Mouse (Mus musculus) heart, postnatal 4 days (tissue): Measurements from ENCODE around the gene Copb2. TPM values are rescaled to one million over a fixed set of nuclear protein-coding genes. Genes with fewer than 3 reads are reported as not detected.

ENCODE experiments used
- DNase-seq: peaks from one replicate; pipeline ENCODE4 v3.0.0; 2021
- total RNA-seq, 2 experiments: library from RNA; stranded (reverse); gene quantifications; 2 replicates each; pipeline ENCODE4 v1.2.3; 2021

Gene Copb2
- total RNA-seq: 100 to 1,000 TPM; 126 to 128 TPM

DNA sequence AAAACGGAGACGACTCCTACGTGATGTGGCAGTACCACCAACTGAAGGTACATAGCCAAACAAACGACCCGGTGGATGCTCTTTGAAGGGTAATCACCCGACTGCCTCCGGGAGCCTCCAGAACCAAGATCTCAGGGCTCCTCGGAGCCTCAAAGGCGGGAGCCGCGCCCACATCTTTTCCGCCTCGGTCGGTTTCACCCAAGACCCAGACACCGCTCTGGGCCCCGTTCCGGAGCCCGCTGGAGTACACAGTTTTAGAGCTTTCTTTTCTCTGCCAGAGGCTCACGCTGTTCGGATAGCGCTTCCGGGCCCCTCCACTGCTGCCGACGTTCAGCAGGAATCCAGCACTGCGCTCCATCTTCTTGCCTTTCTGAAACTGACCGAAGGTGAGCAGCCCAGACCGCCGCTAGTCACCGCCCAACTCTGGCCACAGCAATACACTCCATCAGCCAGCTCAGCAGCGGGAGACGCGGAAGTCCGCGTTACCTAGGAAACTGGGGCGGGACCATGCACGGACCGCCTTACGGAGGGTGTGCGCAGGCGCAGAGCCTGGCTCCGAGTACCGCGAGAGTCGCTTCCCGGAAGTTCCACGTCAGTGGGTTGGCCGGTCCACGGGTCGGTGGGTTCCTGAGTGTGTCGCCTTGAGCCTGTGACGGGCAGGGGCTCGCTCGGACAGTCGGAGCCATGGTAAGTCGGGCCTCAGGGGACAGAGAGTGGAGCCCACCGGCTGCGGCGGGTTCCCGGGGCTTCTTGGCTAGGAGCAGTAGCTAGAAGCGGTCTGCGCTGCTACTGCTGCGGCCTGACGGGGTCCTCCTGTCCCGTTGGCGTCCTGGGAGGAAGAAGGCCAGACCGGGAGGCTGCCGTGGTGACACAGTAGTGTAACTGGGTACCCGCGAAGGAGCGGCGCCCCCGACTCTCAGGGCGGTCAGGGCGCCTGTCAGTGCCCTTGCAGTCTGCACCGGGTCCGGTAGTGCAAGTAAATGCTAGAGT is at the start of gene Copb2:
Gene Copb2, plus strand, starts transcription at position 585 of the 990 bp plus-strand sequence.
- peak; percentile 99 for DNase-seq

DNA sequence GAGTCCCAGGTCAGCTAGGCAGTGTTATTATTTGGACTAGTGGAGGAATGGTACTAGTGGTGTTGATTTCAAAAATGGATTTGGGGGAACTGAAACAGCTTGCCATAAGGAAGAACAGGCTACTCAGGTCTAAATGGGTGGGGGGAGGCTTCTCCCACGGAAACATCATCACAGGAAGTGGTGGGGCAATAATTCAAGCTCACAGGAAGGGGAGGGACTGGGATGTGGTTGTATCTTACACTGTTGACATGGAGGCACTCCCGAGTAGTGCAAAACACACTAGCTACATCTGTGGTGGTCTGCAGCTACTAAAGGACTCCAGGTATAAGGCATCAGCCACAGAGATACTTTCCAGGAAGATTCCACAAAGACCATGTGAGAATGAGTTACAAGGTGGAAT is 39.6 kb upstream of the Copb2 start:
- no peak for DNase-seq

- DNase-seq: peak; percentile 51
Measured at GRCm38 (mm10) chr9:98524786-98525542, 38.6 kb upstream of the Copb2 start.

- DNase-seq: no peak
Measured at GRCm38 (mm10) chr9:98525543-98525924, 38.0 kb upstream of the Copb2 start.

DNA sequence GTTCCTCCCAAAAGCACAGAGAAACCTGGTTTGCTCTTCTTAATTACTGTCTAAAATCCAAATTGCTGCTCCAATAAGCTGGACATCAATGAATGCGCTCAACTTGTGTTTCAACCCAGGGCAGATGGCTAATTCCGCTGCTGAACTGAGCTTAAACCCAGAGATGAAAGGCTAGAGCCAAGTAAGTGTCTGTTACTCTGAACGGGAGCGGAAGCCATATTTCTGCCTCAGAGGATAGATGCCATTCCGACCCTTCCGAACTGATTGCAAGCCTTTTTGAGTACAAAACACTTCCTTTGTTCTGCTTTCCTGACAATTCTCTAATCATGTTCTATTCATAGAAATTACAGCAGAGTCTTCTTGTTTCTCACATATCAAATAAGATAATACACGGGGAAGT is 36.3 kb upstream of the Copb2 start:
- no peak for DNase-seq

DNA sequence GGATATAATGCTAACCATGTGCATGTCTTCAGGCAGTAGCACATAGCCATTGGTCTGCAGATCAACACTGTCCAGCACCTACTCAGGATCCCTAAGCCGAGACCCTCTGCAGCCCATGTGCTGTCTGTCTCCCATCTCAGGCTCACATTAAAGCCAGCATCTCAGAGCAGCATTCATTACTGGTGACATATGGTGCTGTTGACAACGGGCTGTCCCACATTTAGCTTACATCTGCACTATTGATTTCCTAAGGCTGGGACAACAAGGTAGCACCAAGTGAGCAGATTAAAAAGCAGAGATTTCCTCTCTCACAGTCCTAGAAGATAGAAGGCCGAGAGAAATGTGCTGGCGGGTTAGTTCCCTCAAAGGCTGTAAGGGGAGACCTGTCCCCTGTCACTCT is 33.7 kb upstream of the Copb2 start:
- DNase-seq: no peak

DNA sequence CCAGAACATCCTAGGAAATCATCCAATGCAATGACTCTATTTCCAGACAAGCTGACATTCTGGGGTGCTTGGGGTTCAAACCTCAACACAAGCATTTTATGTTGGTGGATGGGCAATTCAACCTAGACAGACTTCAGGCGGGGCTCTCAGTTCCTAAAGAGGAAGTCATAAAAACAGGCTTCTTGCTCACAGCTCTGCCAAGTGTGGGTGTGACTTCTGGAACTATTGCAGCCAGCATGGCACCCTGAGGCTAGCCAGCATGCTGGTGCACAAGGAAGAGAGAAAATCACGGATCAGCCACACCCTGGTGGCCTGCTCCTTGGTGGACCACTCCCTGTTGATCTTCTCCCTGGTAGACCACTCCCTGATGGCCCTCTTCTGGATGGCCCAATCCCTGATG is 32.5 kb upstream of the Copb2 start:
- DNase-seq: no peak

- DNase-seq: no peak
Measured at GRCm38 (mm10) chr9:98534675-98535280, 28.7 kb upstream of the Copb2 start.

- no peak for DNase-seq
Measured at GRCm38 (mm10) chr9:98535763-98536162, 27.8 kb upstream of the Copb2 start.

DNA sequence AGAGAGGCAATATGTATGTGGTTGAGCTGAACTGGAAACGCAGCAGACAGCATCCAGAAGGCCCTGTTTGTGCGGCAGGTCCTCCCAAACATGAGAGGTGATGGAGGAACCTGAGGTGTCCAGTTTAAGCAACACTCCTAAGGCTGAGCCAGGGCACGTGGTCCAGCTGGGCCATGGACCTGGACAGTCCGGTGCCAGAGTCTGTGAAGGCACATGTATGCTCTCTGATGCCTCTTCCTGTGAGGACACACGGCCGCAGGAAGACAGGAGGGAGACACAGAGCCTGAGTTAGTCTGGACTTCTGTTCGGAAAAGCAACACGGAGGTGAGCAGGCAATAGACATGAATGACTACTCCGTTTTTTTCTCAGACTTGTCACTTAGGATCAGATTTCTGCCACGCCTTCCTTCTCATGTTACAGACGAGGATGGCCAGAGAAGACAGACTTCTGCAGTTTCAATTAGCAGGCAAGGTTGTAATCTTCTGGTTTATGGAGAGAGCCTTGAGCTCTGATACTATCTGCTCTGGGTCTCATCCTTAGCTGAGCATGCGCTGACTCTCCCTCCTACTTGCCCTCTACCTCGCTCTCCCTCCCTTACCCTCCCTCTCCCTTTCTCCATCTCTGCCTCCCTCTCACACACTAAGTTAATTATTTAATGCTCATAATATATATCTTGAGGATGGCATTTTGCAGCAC is 25.4 kb upstream of the Copb2 start:
- no peak for DNase-seq

DNA sequence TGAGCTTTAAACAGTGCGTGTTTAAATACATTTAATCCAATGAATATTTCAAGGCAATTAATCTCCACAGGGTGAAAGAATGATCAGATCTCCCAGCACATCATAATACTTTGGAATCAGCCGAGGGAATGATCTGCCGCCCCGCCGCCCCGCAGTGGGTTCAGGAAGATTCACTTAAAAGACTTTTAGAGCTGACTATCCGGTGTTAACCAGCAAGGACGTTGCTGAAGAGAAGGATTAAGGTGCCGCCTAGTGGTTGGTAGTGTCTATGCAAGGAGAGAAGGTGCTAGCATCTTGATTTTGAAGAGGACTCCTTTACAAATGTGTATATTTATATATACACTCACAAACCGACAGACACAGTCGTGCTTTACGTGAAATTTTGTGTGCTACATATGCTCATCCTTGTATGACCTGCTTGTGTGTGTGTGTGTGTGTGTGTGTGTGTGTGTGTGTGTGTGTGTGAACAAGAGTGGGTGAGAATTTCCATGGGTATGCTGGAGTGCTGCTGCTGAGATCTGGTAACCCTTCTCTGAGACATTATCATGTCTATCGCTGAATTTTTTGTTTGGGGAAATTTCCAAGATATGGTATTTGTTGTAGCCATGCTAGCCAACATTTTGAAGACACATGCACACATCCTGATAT is 24.7 kb upstream of the Copb2 start:
- DNase-seq: peak; percentile 76

GRCm38 (mm10) chr9:98544042-98544441 is 19.5 kb upstream of the Copb2 start:
- no peak for DNase-seq

DNA sequence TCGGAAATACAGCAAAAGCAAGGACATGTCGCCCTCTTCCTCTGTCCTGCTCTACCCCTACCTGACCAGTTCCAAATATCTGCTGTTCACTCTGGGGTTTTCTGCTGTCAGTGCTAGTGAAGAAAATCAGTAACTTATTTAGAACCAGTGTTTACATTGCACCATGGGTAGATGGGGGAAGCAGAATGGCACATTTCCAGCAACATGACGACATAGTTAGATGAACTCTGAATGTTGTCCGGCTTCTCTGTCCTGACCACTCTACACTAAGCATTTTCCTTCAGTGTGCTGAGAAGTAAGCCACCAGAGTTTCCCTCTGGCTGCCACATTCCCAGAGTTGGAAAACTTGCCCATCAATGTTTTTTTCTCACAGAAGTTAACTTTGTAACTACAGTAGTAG is 20.3 kb downstream of the Copb2 start:
- DNase-seq: no peak

DNA sequence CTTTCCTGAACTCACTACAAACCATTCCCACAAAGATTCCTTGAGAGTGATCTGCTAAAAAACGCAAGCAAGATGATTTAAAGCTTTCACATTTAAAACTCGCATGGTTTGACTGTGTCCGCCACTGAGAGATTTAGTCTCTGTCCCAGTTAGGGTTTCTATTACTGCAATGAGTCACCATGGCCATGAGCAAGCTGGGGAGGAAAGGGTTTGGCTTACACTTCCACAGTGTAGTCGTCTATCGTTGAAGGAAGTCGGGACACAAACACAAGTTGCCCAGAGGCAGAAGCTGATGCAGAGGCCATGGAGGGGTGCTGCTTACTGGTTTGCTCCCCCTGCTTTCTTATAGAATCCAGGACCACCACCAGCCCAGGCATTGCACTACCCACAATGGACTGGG is 36.6 kb downstream of the Copb2 start:
- DNase-seq: no peak

DNA sequence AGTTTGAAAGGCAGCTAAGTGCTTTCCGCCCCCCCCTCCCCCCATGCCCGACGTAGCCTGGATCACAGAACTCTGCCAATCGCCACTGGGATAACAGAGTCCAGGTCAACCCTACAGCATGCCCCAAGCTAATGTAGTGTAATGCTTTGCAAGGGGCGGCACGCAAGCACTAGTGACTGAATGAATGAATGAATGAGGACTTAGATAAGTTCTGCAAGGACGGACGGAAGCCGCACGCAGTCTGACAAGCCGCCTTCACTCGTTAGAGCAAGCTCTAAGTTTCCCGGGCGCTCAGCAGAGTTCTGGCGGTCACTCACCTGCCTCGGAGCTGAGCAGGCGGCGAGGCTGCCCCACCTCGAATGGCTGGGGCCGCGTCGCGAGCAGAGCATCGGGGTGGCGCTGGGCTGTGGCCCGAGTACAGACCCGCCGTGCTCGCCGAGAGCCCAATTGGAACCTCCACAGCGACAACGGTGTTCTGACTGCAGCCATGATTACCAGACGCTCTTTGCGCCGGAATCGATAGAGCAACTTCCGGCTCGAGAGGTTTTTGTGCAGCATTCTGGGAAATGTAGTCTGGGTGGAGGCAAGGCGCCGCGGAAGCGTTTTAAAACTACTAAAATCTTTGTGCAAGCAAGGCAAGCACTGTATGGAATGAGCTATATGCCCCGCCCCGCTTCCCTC is 37.8 kb downstream of the Copb2 start, which contains the start of gene Mrps22:
Gene Mrps22, minus strand, starts transcription at position 505 of the 681 bp plus-strand sequence.
- DNase-seq: peak; percentile 78

- DNase-seq: no peak
Measured at GRCm38 (mm10) chr9:98601837-98602359, 38.4 kb downstream of the Copb2 start.

- DNase-seq: no peak
Measured at GRCm38 (mm10) chr9:98604896-98605295, 41.4 kb downstream of the Copb2 start.

DNA sequence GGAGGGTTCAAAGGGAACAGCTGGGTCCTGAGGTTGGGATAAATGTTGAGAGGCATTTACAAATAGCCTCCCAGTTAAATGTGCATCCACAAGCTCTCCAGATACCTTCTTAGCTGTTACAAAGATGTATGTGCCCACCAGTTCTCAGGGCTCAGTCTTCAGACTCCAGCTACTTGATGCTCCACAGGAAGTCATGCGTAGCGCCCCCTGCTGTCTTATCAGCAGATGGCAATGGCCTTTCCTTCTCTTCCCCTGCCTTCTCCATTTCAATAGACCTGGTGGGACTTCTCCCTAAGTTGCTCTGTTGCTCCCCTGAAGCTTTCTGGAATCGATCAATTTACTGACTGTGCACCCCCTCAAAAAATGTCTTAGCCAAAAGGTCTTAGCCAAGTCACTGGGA is 65.0 kb downstream of the Copb2 start:
- no peak for DNase-seq

DNA sequence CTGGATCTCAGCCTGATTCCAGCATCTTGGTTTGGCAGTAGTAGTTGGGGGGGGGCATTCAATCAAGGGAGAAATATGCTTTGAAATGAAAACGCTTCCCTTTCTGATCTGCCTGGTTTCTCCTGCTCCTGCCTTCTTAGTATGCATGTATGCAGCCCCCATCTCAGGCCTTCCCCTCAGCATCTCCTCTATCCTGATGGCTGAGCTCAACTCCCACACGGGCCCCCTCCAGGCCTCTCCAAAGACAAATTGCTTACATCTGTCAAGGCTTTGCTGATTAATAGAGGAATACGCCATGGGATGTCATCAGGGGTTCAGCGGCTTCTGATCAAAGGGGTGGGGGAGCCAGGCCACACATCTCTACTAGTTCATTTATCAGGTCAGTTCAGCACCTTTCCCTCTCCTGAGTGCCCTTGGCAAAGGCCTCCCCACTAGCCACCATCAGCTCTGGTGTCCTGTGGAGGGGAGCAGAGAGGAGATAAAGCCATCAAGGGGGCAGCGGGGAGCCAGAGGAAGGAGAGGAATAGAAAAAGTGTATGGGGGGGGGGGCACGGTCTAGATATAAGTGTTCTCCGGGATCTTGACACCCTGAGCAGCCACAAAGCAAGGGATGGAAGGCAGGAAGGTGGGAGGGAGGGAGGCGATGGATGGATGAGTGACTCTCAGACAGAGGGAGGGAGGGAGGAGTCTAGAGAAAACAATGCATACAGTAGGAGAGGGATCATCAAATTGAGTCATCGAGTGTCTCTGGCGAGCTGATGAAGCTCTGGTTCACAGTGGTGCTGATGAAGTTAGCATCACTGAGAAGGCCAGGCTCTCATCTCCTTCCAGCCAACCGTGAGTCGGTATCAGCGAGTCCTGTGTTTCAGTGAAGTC is 70.0 kb downstream of the Copb2 start:
- no peak for DNase-seq
